Mouse (Mus musculus): ENCODE measurements around the gene Pnpla5.
"Not testable (repeated sequence)": the region's sequence is repeated elsewhere in the genome, so short reads cannot be mapped to it uniquely, and the experiment has no call there.

Gene Pnpla5

GRCm38 (mm10) chr15:84116466-84116865 is 6.5 kb downstream of the Pnpla5 start:
- no peak for DNase-seq

- peak; percentile 14 to 27 for DNase-seq
These were observed 7.2 kb downstream of the Pnpla5 start for GRCm38 (mm10) chr15:84115727-84116126.

GRCm38 (mm10) chr15:84113873-84114272 is 9.1 kb downstream of the Pnpla5 start:
- no peak for DNase-seq

- DNase-seq: peak; percentile 74 to 75
These were observed 14.1 kb downstream of the Pnpla5 start for GRCm38 (mm10) chr15:84108899-84109298.

- DNase-seq: no peak
These were observed 17.0 kb downstream of the Pnpla5 start for GRCm38 (mm10) chr15:84105924-84106500.

- DNase-seq: peak in 1 of 2 experiments; percentile 23
These were observed 17.7 kb downstream of the Pnpla5 start, which contains the start of gene Sult4a1 for GRCm38 (mm10) chr15:84105105-84105923. Gene Sult4a1 (minus strand): TSS chr15:84105754.

GRCm38 (mm10) chr15:84104626-84105025 is 18.3 kb downstream of the Pnpla5 start:
- DNase-seq: no peak

GRCm38 (mm10) chr15:84097536-84097935 is 25.4 kb downstream of the Pnpla5 start:
- not testable (repeated sequence) for DNase-seq

- no peak for DNase-seq
These were observed 26.9 kb downstream of the Pnpla5 start for GRCm38 (mm10) chr15:84096051-84096450.

- no peak for DNase-seq
These were observed 28.1 kb downstream of the Pnpla5 start for GRCm38 (mm10) chr15:84094921-84095320.

- no peak for DNase-seq
These were observed 36.2 kb downstream of the Pnpla5 start for GRCm38 (mm10) chr15:84086775-84087174.

GRCm38 (mm10) chr15:84086364-84086763 is 36.6 kb downstream of the Pnpla5 start:
- DNase-seq: peak; percentile 73

- peak in 1 of 2 experiments; percentile 12 for DNase-seq
These were observed 42.9 kb downstream of the Pnpla5 start for GRCm38 (mm10) chr15:84080069-84080468.

- no peak for DNase-seq
These were observed 43.5 kb downstream of the Pnpla5 start for GRCm38 (mm10) chr15:84079519-84079918.

- no peak for DNase-seq
These were observed 44.3 kb downstream of the Pnpla5 start for GRCm38 (mm10) chr15:84078667-84079066.

- DNase-seq: no peak
These were observed 45.8 kb downstream of the Pnpla5 start for GRCm38 (mm10) chr15:84077151-84077550.

GRCm38 (mm10) chr15:84074705-84075185 is 48.2 kb downstream of the Pnpla5 start:
- peak; percentile 23 to 32 for DNase-seq

GRCm38 (mm10) chr15:84073911-84074704 is 48.9 kb downstream of the Pnpla5 start:
- peak; percentile 79 to 80 for DNase-seq

- no peak for DNase-seq
These were observed 49.9 kb downstream of the Pnpla5 start for GRCm38 (mm10) chr15:84073058-84073457.

- DNase-seq: peak; percentile 76 to 78
These were observed 50.7 kb downstream of the Pnpla5 start for GRCm38 (mm10) chr15:84072226-84072625.

GRCm38 (mm10) chr15:84070116-84070676 is 52.8 kb downstream of the Pnpla5 start:
- peak in 1 of 2 experiments; percentile 25 for DNase-seq

- DNase-seq: no peak
These were observed 53.4 kb downstream of the Pnpla5 start for GRCm38 (mm10) chr15:84069455-84070050.

Measured in kidney, postnatal 4 days (tissue).